Mouse (Mus musculus): ENCODE measurements at regions not wholly inside any gene's neighbourhood (a gene's known extent, or its start where the extent isn't known, plus 50 kb on each side); places are given as distances from the start of the nearest gene placed in this dataset.

DNA sequence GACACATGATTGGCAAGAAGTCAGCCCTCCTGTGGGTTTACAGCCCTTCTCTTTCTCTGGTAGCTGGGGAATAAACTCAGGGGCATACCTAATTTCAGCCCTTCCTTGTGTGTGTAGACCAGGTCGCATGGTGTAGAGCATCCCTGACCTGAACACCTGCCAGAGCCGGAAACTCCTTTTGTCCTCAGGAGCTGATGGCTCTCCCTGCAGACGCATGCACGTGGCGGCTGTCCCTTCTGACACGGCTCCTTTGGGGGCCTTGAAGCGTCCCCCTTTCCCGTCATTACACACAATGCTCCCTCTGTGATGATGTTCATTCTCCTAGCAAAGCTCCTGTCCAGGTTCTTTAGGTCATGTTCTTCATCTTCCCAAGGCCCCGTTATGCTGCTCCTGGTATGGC lies 203.3 kb downstream of the Diras2 start:
- TF ChIP-seq JUND (IDR thresholded peaks at IDR 0.05; ENCODE audit: low read depth, low read length) (no peak), CTCF (IDR thresholded peaks at IDR 0.05 in 2 of 3, conservative IDR thresholded peaks at IDR 0.05 in 1 of 3; ENCODE audit: control insufficient read depth in 1 of 3, insufficient read depth in 1 of 3, low read depth in 2 of 3, low read length in 3 of 3, poor library complexity in 1 of 3, severe bottlenecking in 1 of 3) (no peak), POLR2A (IDR thresholded peaks at IDR 0.05; ENCODE audit: control insufficient read depth in 1 of 2, insufficient read depth in 1 of 2, low read depth in 1 of 2, low read length in 2 of 2, poor library complexity in 1 of 2) (no peak), EP300 (IDR thresholded peaks at IDR 0.05; ENCODE audit: low read depth in 1 of 2, low read length in 2 of 2) (no peak), ZKSCAN1 (IDR thresholded peaks at IDR 0.05; ENCODE audit: low read depth, low read length) (no peak), KAT2A (conservative IDR thresholded peaks at IDR 0.05; ENCODE audit: low read depth, low read length) (no peak), NELFE (IDR thresholded peaks at IDR 0.05; ENCODE audit: low read depth, low read length) (no peak), GABPA (IDR thresholded peaks at IDR 0.05; ENCODE audit: low read depth, low read length) (no peak), RAD21 (IDR thresholded peaks at IDR 0.05; ENCODE audit: low read depth, low read length) (no peak), ELF1 (IDR thresholded peaks at IDR 0.05; ENCODE audit: low read depth, low read length) (no peak), SIN3A (IDR thresholded peaks at IDR 0.05; ENCODE audit: low read length) (no peak), MAFK (IDR thresholded peaks at IDR 0.05; ENCODE audit: borderline replicate concordance, low read depth, low read length) (no peak), BHLHE40 (IDR thresholded peaks at IDR 0.05; ENCODE audit: borderline replicate concordance, low read depth, low read length) (no peak), ZC3H11A (IDR thresholded peaks at IDR 0.05; ENCODE audit: low read depth, low read length) (no peak)

Measured in MEL (cell line).